Mouse (Mus musculus) lung, postnatal 0 days (tissue): ENCODE data around the gene Fto.

Experiments
- CTCF ChIP-seq: IDR thresholded peaks from 2 replicates; pipeline ENCODE4 v1.5.1; 2016; ENCODE audit warnings: antibody characterized with exemption, mild to moderate bottlenecking
- EP300 ChIP-seq: IDR thresholded peaks from 2 replicates; pipeline ENCODE4 v1.6.1; 2016; ENCODE audit warnings: antibody characterized with exemption, mild to moderate bottlenecking, control low read depth

DNA sequence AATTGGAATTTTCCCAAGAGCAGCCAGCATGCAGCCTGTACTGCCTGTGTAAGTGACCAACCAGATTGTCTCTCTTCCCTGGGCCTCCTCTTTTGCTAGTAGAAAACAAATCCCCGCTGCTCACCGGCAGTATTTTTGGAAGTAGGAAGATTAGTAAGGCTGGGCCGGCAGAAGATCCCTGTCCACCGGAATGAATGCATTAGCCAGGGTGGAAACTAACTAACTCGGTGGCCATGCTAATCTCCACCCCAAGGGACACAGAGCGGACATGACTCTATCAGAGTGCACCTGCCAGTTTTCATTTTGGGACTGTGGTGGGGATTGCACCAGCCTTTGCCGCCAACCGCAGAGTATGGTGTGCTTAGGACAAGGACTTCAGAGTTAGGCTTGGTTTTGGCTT is 319.1 kb downstream of the Fto start:
- TF ChIP-seq CTCF: no peak
- no peak for TF ChIP-seq EP300
